Mouse (Mus musculus) MEL (cell line): ENCODE data around the gene Necap2.

Experiments used
- CTCF ChIP-seq, 3 experiments: IDR thresholded peaks in 2 of 3; conservative IDR thresholded peaks in 1 of 3; 2 replicates each; pipeline ENCODE4 v1.5.1; 2011 to 2012; ENCODE audit warnings: low read length in 3 of 3, low read depth in 2 of 3, mild to moderate bottlenecking in 2 of 3, improper control_type of control experiment in 1 of 3, inconsistent platforms in 1 of 3, mixed read lengths in 1 of 3, moderate library complexity in 1 of 3; ENCODE audit not compliant: control insufficient read depth in 1 of 3, insufficient read depth in 1 of 3, poor library complexity in 1 of 3, severe bottlenecking in 1 of 3
- E2F4 ChIP-seq: IDR thresholded peaks from 2 replicates; pipeline ENCODE4 v1.6.1; 2011; ENCODE audit warnings: low read depth, low read length, improper control_type of control experiment, borderline replicate concordance
- EP300 ChIP-seq, 2 experiments: IDR thresholded peaks; 2 replicates each; pipeline ENCODE4 v1.6.1; 2011; ENCODE audit warnings: improper control_type of control experiment in 2 of 2, low read length in 2 of 2, low read depth in 1 of 2, mild to moderate bottlenecking in 1 of 2
- UBTF ChIP-seq: IDR thresholded peaks from 2 replicates; pipeline ENCODE4 v1.6.1; 2012; ENCODE audit warnings: low read depth, mild to moderate bottlenecking, inconsistent platforms, low read length, improper control_type of control experiment, moderate library complexity, borderline replicate concordance; ENCODE audit not compliant: insufficient read depth
- USF1 ChIP-seq: IDR thresholded peaks from 2 replicates; pipeline ENCODE4 v1.6.1; 2014; ENCODE audit warnings: low read depth, mild to moderate bottlenecking, inconsistent platforms, low read length, improper control_type of control experiment, moderate library complexity
- ZC3H11A ChIP-seq: IDR thresholded peaks from 2 replicates; pipeline ENCODE4 v1.6.1; 2012; ENCODE audit warnings: low read depth, mild to moderate bottlenecking, inconsistent platforms, low read length, improper control_type of control experiment
- ZNF384 ChIP-seq: IDR thresholded peaks from 2 replicates; pipeline ENCODE4 v1.6.1; 2012; ENCODE audit warnings: low read depth, mild to moderate bottlenecking, inconsistent platforms, low read length, improper control_type of control experiment

DNA sequence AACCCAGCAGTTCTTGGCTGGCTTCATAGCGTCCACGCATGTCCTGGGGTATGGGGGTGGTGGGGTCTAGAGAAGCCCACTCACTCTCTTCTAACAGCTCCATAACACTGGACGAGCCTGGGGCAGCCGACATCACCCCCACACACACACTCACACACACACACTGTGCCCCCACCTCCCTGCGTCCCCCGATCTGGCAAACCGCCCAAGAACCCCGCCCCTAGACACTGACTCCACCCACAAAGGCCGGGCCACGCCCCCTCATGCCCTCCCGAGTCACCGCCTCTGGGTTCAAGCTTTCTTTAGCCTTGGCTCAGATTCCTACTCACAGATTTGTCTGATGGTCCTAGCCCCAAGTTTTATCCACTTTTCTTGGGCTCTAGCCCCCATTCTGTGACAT, 37.0 kb downstream of the Necap2 start:
- TF ChIP-seq E2F4 (no peak), CTCF (IDR thresholded peaks at IDR 0.05 in 2 of 3, conservative IDR thresholded peaks at IDR 0.05 in 1 of 3; ENCODE audit: control insufficient read depth in 1 of 3, insufficient read depth in 1 of 3, low read depth in 2 of 3, low read length in 3 of 3, poor library complexity in 1 of 3, severe bottlenecking in 1 of 3) (no peak), EP300 (IDR thresholded peaks at IDR 0.05; ENCODE audit: low read depth in 1 of 2, low read length in 2 of 2) (no peak), UBTF (no peak), USF1 (no peak), ZNF384 (no peak), ZC3H11A (no peak)
